Mouse (Mus musculus) adipose tissue, adult 10 weeks (tissue): Measurements from ENCODE around the gene Tmprss11g. TPM values are rescaled to one million over a fixed set of nuclear protein-coding genes. Genes with fewer than 3 reads are reported as not detected.

Experiments used
- polyA plus RNA-seq: library from polyadenylated mRNA; stranded (reverse); fragments of 350-450 nt; fragmentation: Illumina TruSeq; extraction: RNeasy Lipid Tissue Mini Kit (QIAGEN cat#74804); gene quantifications from one replicate; pipeline ENCODE4 v1.2.3, GENCODE M21; 2014; ENCODE audit warnings: low read depth, low replicate concordance

The Tmprss11g gene
- polyA plus RNA-seq: not detected

GRCm38 (mm10) chr5:86518500-86518899, at the start of gene Tmprss11g:
Gene Tmprss11g, minus strand, starts transcription at chr5:86518600.

GRCm38 (mm10) chr5:86468890-86469289, 49.5 kb downstream of the Tmprss11g start, which contains the start of gene Tmprss11a:
Gene Tmprss11a, minus strand, starts transcription at chr5:86468990.

Other genes starting within 250 kb of the Tmprss11g start
- gene Tmprss11c, start 229.3 kb downstream of the Tmprss11g start, polyA plus RNA-seq: not detected
- gene Tmprss11d, start 145.2 kb downstream of the Tmprss11g start, polyA plus RNA-seq: not detected
- gene Tmprss11a, start 49.6 kb downstream of the Tmprss11g start, polyA plus RNA-seq: not detected
- gene Tmprss11f, start 113.8 kb upstream of the Tmprss11g start, polyA plus RNA-seq: not detected
- gene Tmprss11b, start 157.8 kb upstream of the Tmprss11g start, polyA plus RNA-seq: not detected
- not detected for gene Tmprss11e, start 227.2 kb upstream of the Tmprss11g start, polyA plus RNA-seq